Mouse (Mus musculus) neural tube, embryonic 15.5 days (tissue): ENCODE measurements at regions not wholly inside any gene's neighbourhood (a gene's known extent, or its start where the extent isn't known, plus 50 kb on each side); places are given as distances from the start of the nearest gene placed in this dataset.

Source experiments
- ATAC-seq: fragments of 200-750 bp; cut with Nextera tagmentation; 2 replicates; pipeline ENCODE4 v1.8.0; 2017; ENCODE audit warnings: mild to moderate bottlenecking, moderate TSS enrichment, moderate library complexity; ENCODE audit not compliant: low FRiP score
- H3K27ac ChIP-seq: fragments of 300-500 bp; sonication (generic); replicated peaks from 2 replicates; pipeline ENCODE4 v1.5.1; 2015; ENCODE audit warnings: mild to moderate bottlenecking, inconsistent platforms
- H3K27me3 ChIP-seq: fragments of 300-500 bp; sonication (generic); replicated peaks from 2 replicates; pipeline ENCODE4 v1.6.1; 2015; ENCODE audit warnings: inconsistent platforms
- H3K36me3 ChIP-seq: fragments of 300-500 bp; sonication (generic); 2 replicates; pipeline ENCODE4 v1.6.1; 2015; ENCODE audit warnings: inconsistent platforms
- H3K4me1 ChIP-seq: fragments of 300-500 bp; sonication (generic); 2 replicates; pipeline ENCODE4 v1.6.1; 2015; ENCODE audit warnings: inconsistent platforms
- H3K4me2 ChIP-seq: fragments of 300-500 bp; sonication (generic); 2 replicates; pipeline ENCODE4 v1.6.1; 2015; ENCODE audit warnings: inconsistent platforms, mild to moderate bottlenecking, moderate library complexity
- H3K4me3 ChIP-seq: fragments of 300-500 bp; sonication (generic); replicated peaks from 2 replicates; pipeline ENCODE4 v1.5.1; 2015; ENCODE audit warnings: mild to moderate bottlenecking, inconsistent platforms
- H3K9ac ChIP-seq: fragments of 300-500 bp; sonication (generic); replicated peaks from 2 replicates; pipeline ENCODE4 v1.6.1; 2015; ENCODE audit warnings: mild to moderate bottlenecking, inconsistent platforms
- H3K9me3 ChIP-seq: fragments of 300-500 bp; sonication (generic); replicated peaks from 2 replicates; pipeline ENCODE4 v1.6.1; 2016; ENCODE audit warnings: inconsistent platforms
- WGBS: fragments of 180-500 bp; shearing (Covaris S2); methylation state at CpG from one replicate; pipeline ENCODE4 v1.1.7; 2015; ENCODE audit warnings: mixed read lengths; 5-methylcytosine and 5-hydroxymethylcytosine counted together

DNA sequence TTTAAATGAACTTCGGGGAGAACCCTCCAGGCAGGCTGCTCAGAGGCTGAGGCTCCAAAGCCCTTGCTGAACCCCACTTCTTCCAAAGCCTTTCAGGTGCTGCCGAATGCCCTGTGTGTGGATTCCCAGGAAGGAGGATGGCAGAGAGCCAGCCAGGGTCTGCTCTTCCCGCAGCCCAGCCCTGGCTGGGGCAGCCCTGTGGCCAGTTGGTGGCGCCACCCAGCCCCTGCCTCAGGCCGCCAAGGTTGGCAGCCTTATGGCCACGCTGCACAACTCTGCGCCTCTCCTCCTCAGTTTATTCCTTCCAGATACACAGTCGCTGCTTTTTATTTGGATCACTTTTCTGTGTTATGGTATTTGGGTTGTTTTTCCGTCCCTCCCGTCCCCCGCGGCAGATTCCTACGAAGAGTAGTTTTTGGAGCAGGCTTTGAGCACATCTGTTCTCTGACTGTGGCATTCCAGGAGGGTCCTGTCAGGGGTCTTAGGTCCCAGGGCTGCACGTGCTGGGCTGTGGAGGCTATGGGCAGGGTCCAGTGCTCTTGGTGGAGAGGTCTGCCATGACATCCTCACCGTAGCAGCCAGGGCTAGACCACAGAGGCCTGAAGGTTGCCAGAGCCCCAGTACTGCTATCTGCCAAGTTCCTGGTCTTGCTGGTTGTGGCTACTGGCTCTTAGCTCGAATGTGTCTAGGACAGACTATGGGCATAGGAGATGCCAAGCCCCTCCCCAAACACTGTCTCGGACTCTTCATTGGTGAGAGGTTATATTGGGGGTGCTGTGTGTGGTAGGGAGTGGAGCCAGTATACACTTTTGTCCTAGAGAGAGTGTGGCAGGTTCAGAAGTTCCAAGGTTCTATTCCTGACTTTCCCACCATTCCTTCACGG lies 101.5 kb upstream of the Vps8 start:
- 54% methylated on average over 18 of the region's 18 CpGs for WGBS
- no peaks in the 10 kb centered on the region for H3K9me3 ChIP-seq
- no peak overlapping the region for H3K27ac ChIP-seq
- no peak overlapping the region for H3K9ac ChIP-seq
- H3K36me3 ChIP-seq, result no peaks in the 10 kb centered on the region
- no peak overlapping the region for H3K4me2 ChIP-seq
- H3K4me1 ChIP-seq, result 0 out of 2 replicates have a peak, but pooled peaks cover 8% of the 10 kb centered on the region
- no peak for ATAC-seq
- no peak overlapping the region for H3K4me3 ChIP-seq
- H3K27me3 ChIP-seq, result no peaks in the 10 kb centered on the region

DNA sequence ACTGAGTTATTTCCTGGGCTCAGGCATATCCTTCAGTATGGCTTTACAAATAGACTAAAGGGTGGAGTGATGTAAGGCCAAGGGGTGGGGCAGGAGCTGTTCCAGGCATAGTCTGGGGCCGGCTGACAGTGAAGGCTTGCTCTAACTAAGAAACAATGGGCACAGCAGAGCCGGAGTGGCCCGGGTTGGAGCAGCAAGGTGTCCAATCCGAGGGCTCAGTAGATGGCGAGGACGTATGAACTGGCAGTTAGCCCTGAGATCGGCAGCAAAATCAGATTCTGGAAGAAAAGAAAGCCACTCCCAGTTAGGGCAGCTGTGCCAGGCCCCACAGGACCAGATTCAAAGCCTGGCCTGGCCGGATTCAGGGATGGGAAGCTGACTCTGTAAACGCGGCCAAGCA lies 100.5 kb upstream of the Vps8 start:
- Histone ChIP-seq H3K4me1 (0 out of 2 replicates have a peak, but pooled peaks cover 8% of the 10 kb centered on the region), H3K27ac (no peak overlapping the region), H3K36me3 (no peaks in the 10 kb centered on the region), H3K27me3 (no peaks in the 10 kb centered on the region), H3K4me3 (no peak overlapping the region), H3K9me3 (no peaks in the 10 kb centered on the region), H3K4me2 (no peak overlapping the region), H3K9ac (no peak overlapping the region)
- 36% methylated on average over 10 of the region's 10 CpGs for WGBS
- peak; percentile 56 for ATAC-seq

DNA sequence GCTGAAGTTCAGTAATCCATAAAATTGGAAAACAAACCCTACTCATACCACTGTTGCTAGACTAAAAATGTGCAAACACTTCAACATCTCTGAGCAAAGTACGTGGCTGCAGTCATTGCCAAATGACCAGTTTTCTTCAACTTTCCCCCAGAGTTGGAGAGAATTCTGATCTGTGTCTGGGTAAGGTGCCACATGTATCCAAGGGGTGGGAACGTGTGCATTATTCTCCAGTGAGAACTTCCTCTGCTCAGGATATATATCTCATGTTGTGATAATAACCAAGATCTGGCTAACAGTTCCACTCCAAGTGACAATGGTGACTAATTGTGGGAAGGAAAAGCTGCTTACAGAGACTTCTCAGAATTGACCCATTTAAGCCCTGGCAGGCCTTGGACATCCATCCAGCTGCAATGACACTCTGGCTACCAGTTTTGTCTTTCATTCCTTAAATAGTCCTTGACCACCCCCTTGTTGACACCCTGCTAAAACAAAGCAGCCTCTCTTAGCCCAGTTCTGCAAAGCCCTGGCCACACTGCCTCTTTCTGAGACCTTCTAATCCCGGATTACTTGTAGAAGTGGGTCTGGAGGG lies 99.4 kb upstream of the Vps8 start:
- no peak for ATAC-seq
- H3K4me3 ChIP-seq, result no peak overlapping the region
- no peaks in the 10 kb centered on the region for H3K36me3 ChIP-seq
- WGBS, result 81% methylated on average over 3 of the region's 3 CpGs
- H3K27me3 ChIP-seq, result no peaks in the 10 kb centered on the region
- no peak overlapping the region for H3K9ac ChIP-seq
- H3K4me1 ChIP-seq, result 0 out of 2 replicates have a peak, but pooled peaks cover 8% of the 10 kb centered on the region
- H3K4me2 ChIP-seq, result no peak overlapping the region
- H3K9me3 ChIP-seq, result no peaks in the 10 kb centered on the region
- no peak overlapping the region for H3K27ac ChIP-seq

DNA sequence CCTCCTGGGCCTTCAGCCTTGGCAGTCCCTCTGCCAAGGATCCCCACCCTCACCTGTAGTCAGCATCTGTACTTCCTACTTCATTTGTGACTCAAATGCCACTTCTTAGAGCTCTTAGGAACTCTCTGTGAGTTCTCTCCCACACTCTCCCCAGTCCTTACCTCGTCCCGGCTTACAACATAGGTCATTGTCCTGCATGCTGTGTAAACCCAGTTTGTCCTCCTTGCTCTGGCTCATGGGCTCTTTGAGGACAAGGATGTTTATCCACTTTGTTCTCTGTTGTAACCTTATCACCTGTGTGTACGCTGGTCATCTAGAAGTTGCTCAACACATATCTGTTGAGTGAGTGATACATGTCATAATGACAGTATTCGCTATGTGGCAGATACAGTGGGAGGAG lies 94.9 kb upstream of the Vps8 start:
- Histone ChIP-seq H3K36me3 (no peaks in the 10 kb centered on the region), H3K9ac (no peak overlapping the region), H3K4me1 (peaks cover 18% of the 10 kb centered on the region), H3K9me3 (no peaks in the 10 kb centered on the region), H3K27me3 (no peaks in the 10 kb centered on the region), H3K4me3 (no peak overlapping the region), H3K27ac (no peak overlapping the region), H3K4me2 (no peak overlapping the region)
- WGBS, result 93% methylated on average over 4 of the region's 4 CpGs
- ATAC-seq, result no peak

DNA sequence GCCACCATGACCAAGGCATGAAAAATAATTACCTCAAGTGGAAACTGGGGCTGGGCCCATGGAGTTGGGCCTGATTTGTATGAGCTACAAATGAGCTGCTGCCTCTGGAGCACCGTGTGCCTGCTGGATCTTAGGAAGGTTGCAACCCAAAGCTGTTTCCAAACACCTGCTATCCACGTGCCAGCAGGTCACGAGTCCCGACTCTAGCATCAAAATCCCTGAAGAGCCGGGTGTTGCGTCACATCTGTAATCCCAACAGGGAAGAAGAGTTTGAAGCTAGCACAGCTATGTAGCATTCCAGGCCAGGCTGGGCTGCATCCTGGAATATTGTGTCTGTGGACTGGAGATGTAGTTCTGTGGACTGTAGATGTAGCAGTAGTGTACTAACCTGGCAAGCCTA lies 93.7 kb upstream of the Vps8 start:
- Histone ChIP-seq H3K9me3 (no peaks in the 10 kb centered on the region), H3K4me2 (no peak overlapping the region), H3K4me3 (no peak overlapping the region), H3K9ac (no peak overlapping the region), H3K36me3 (no peaks in the 10 kb centered on the region), H3K27ac (no peak overlapping the region), H3K4me1 (peaks cover 22% of the 10 kb centered on the region), H3K27me3 (no peaks in the 10 kb centered on the region)
- 88% methylated on average over 6 of the region's 6 CpGs for WGBS
- no peak for ATAC-seq

DNA sequence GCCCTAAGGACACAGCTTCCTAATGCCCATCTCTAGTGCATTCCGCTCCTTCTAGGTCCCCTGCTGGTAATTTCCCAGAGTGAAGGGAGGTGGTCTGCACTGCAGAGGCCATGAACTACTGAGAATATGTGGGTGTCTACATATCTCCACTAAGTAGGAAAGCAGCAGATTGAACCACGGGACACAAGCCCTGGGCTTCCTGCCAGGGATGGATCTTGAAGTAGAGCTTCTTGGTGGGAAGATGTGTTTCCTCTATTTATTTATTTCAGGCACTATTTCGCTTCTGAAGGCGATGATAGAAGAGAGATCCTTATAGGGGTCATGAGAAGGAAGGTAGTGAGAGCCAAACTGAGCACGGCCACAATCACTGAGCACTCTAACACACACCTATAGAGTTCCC lies 91.7 kb upstream of the Vps8 start:
- H3K4me3 ChIP-seq, result no peak overlapping the region
- peak overlapping the region; percentile 91 for H3K4me2 ChIP-seq
- 85% methylated on average over 5 of the region's 5 CpGs for WGBS

DNA sequence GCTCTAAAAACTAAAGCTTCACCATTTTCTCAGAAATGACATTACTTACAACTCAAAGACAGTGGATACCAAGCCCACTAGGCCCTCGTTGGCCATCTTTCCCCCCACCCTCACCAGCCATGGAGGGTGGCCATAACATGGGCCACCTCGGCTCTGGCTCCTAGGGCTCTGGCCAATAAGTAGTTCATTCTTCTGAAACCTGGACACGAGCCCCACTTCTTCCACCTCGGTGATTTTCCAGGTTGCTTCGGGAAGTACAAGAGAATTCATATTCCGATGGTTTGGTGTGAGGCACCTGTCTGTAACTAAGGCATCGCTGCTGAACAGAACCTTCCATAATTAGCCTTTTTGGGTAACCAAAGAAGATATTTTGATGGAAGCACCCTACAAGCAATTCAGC lies 90.5 kb upstream of the Vps8 start:
- Histone ChIP-seq H3K9ac (peak overlapping the region; percentile 75), H3K27me3 (no peaks in the 10 kb centered on the region; the same call in 1 of the 2 replicates), H3K27ac (peak overlapping the region; percentile 97), H3K9me3 (no peaks in the 10 kb centered on the region), H3K4me1 (peaks cover 27% of the 10 kb centered on the region), H3K4me3 (peak overlapping the region; percentile 74), H3K36me3 (no peaks in the 10 kb centered on the region), H3K4me2 (peak overlapping the region; percentile 91)
- no peak for ATAC-seq
- 53% methylated on average over 7 of the region's 7 CpGs for WGBS

More for the DNA sequence above, 91.7 kb upstream of the Vps8 start:
- no peak overlapping the region for H3K9ac ChIP-seq
- H3K36me3 ChIP-seq, result no peaks in the 10 kb centered on the region
- no peak for ATAC-seq
- no peaks in the 10 kb centered on the region for H3K27me3 ChIP-seq
- H3K4me1 ChIP-seq, result peaks cover 27% of the 10 kb centered on the region
- no peak overlapping the region for H3K27ac ChIP-seq
- H3K9me3 ChIP-seq, result no peaks in the 10 kb centered on the region

DNA sequence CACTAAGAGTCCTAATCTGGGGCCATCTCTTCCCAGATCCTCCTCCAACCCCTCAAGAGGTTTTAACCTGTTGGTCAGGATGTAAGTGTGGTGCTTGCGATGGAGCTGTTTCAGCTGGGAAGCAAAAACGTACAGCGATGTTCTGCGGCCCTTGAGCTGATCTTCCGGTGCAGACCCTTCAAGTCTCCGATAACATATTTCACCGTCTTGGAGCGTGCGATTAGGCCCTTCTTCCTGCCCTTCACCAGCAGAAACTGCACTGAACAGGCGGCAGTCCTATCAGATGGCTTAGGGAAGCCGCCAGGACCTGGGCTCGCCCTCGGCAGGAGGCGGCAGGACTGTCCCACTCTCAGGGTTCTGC lies 90.1 kb upstream of the Vps8 start:
- Histone ChIP-seq H3K36me3 (no peaks in the 10 kb centered on the region), H3K4me3 (peak overlapping the region; percentile 74), H3K9ac (peak overlapping the region; percentile 75), H3K9me3 (no peaks in the 10 kb centered on the region), H3K4me2 (peak overlapping the region; percentile 91), H3K27me3 (no peaks in the 10 kb centered on the region; the same call in 1 of the 2 replicates), H3K4me1 (peaks cover 27% of the 10 kb centered on the region), H3K27ac (peak overlapping the region; percentile 97)
- 1% methylated on average over 14 of the region's 14 CpGs for WGBS
- ATAC-seq, result no peak

DNA sequence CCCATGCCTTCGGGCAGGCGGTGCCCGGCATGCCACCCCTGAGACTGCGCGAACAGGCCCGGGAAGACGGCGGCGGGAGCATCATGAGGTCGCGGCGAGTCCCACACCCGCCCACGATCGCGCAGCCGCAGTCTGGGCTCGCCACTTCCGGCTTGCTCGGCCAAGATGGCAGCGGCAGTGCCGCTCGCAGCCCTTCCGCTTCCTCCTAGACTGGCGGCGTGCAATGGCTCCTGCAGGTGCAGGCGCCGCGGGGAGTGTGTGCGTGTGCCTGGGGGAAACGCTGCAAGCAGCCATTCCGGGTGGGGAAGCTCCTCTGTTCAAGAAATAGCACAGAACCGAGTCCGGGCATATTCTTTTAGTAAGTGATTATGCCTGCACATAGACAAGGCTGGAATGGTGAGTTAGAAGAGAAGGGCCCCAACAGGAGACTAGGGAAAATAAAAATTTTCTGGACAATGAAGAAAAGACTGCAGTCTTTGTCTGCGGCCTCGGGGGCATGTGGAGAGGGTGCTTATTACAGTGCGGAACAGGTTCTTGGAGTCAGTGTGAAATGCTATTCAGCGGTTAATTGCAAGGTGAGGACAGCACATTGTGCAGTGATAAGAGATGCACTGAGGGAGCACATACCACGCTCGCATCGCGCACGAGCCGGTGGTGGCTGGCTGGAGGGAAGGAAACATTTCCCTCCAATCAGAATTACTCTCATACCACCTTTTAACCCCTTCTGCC lies 89.5 kb upstream of the Vps8 start:
- Histone ChIP-seq H3K27ac (peak overlapping the region; percentile 97), H3K9me3 (no peaks in the 10 kb centered on the region), H3K4me2 (peak overlapping the region; percentile 91), H3K4me3 (peak overlapping the region; percentile 74), H3K9ac (peak overlapping the region; percentile 75), H3K4me1 (peaks cover 28% of the 10 kb centered on the region), H3K27me3 (no peaks in the 10 kb centered on the region; the same call in 1 of the 2 replicates), H3K36me3 (no peaks in the 10 kb centered on the region)
- WGBS, result 1% methylated on average over 44 of the region's 44 CpGs
- peak; percentile 94 for ATAC-seq

DNA sequence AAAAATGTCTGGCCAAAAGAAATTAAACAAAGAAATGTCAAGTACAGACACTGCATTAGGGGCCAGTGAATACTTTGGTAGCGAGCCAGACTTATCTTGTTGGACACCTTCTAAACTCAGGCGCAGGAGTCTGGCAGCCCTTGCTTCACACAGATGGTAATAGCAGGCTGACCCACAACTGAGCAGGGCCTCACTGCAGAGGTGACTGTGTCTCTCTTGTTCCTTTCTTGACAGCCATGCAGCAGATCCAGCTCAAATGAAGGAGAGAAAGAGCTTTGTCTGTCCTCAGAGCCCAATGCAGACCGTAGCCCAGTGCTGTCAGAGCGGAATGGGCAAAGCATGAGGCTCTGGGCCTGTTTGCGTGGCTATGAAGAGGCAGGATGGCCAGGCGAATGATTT lies 83.9 kb upstream of the Vps8 start:
- Histone ChIP-seq H3K4me1 (peaks cover 30% of the 10 kb centered on the region), H3K27me3 (no peaks in the 10 kb centered on the region; the same call in 1 of the 2 replicates), H3K4me3 (no peak overlapping the region), H3K27ac (peak overlapping the region; percentile 81), H3K9ac (no peak overlapping the region), H3K36me3 (no peaks in the 10 kb centered on the region), H3K4me2 (no peak overlapping the region), H3K9me3 (no peaks in the 10 kb centered on the region)
- peak; percentile 14; the same call in 1 of the 2 replicates for ATAC-seq
- 45% methylated on average over 6 of the region's 6 CpGs for WGBS

DNA sequence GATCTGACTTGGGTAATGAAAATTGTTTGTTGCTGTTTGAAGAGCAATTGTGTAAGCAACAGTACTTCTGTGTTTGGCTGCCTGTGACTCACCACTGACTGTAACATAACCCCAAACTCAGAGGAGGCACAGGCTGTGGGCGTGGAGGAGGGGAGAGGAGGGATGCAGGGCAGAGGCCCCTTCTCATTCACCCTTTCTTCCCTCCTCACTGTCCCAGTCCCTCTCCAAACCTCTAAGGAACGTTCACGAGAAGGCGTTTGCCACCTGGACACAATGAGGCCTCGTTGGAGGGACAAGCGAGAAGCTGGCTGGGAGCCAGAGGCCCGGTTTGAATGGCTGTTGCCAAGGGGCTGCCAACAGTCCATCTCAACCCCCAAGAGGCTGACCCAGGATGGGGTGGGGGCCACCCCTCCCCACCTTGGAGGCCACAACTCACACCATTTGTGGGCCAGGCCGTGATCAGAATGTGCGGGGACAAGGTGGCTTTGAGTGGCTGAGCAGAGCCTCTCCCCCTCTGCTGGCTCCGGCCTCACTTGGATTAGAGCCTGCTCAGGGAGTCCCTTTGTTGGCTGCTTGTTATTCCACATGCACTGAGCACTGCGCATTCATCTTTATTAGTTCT lies 83.3 kb upstream of the Vps8 start:
- 13% methylated on average over 11 of the region's 11 CpGs for WGBS
- no peak overlapping the region for H3K4me3 ChIP-seq
- peak; percentile 88 for ATAC-seq

More for the DNA sequence above, 83.3 kb upstream of the Vps8 start:
- Histone ChIP-seq H3K4me2 (peak overlapping the region; percentile 37), H3K4me1 (peaks cover 25% of the 10 kb centered on the region), H3K9me3 (no peaks in the 10 kb centered on the region), H3K27me3 (no peaks in the 10 kb centered on the region; the same call in 1 of the 2 replicates), H3K9ac (no peak overlapping the region), H3K36me3 (no peaks in the 10 kb centered on the region), H3K27ac (peak overlapping the region; percentile 81)
